Comparison of ENCODE assay signal across 10 mouse cellular contexts in genomic region chr5:136966861-136967455, GRCm38 (mm10). TPM values are rescaled to one million over a fixed set of nuclear protein-coding genes. Genes with fewer than 3 reads are reported as not detected.
DNase-seq lines count a peak whose midpoint lies in the region; ATAC-seq and TF ChIP-seq lines count a peak whose summit lies in the region.
"Had no signal": no experiment of that assay in that cellular context is flagged by ENCODE, and none has a peak within 500 bp of the region (broad histone marks: within the 10 kb centered on the region; RNA-seq: fewer than 3 reads in every experiment).

No protein-coding gene starts in this region.

- DNase-seq in cerebellum, adult 9-10 months = peak; percentile 10
- DNase-seq in cerebellum, adult 18-20 months = no peak
- no peak for DNase-seq in lung, embryonic 14.5 days
- DNase-seq in lung, postnatal 4 days = no peak
- DNase-seq in kidney, postnatal 4 days = peak; percentile 25 to 48
- DNase-seq in hindbrain, embryonic 14.5 days (ENCODE audit: low spot score) = no peak
- DNase-seq: forebrain, postnatal 0 days; layer of hippocampus, postnatal 36 days had no signal

- peak overlapping the region; percentile 82 for H3K27ac ChIP-seq in lung, embryonic 14.5 days (ENCODE audit: low read depth)
- H3K27ac ChIP-seq in stomach, embryonic 15.5 days = peak overlapping the region; percentile 72
- no peak overlapping the region for H3K27ac ChIP-seq in midbrain, embryonic 15.5 days
- H3K27ac ChIP-seq in hindbrain, embryonic 14.5 days = no peak overlapping the region

- no peak overlapping the region for H3K9ac ChIP-seq in lung, embryonic 14.5 days
- H3K9ac ChIP-seq in stomach, embryonic 15.5 days = no peak overlapping the region
- no peak overlapping the region for H3K9ac ChIP-seq in midbrain, embryonic 15.5 days
- H3K9ac ChIP-seq in hindbrain, embryonic 14.5 days = no peak overlapping the region
- H3K9ac ChIP-seq: forebrain, postnatal 0 days had no signal

- no peaks in the 10 kb centered on the region for H3K9me3 ChIP-seq in lung, embryonic 14.5 days (ENCODE audit: low read depth, low read length)
- H3K9me3 ChIP-seq in stomach, embryonic 15.5 days = no peaks in the 10 kb centered on the region
- no peaks in the 10 kb centered on the region for H3K9me3 ChIP-seq in midbrain, embryonic 15.5 days
- no peaks in the 10 kb centered on the region for H3K9me3 ChIP-seq in hindbrain, embryonic 14.5 days (ENCODE audit: control insufficient read depth, low read length)

- peaks cover 40% of the 10 kb centered on the region for H3K36me3 ChIP-seq in lung, embryonic 14.5 days (ENCODE audit: insufficient read depth)
- peaks cover 23% of the 10 kb centered on the region for H3K36me3 ChIP-seq in stomach, embryonic 15.5 days
- H3K36me3 ChIP-seq in midbrain, embryonic 15.5 days (replicated peaks) = peaks cover 14% of the 10 kb centered on the region; the same call in 1 of the 2 replicates
- peaks cover 41% of the 10 kb centered on the region for H3K36me3 ChIP-seq in hindbrain, embryonic 14.5 days (replicated peaks; ENCODE audit: control insufficient read depth, insufficient read depth)

- no peak overlapping the region for H3K4me3 ChIP-seq in lung, embryonic 14.5 days (ENCODE audit: low read depth, low read length)
- no peak overlapping the region for H3K4me3 ChIP-seq in stomach, embryonic 15.5 days (replicated peaks)
- H3K4me3 ChIP-seq in midbrain, embryonic 15.5 days = no peak overlapping the region
- H3K4me3 ChIP-seq in hindbrain, embryonic 14.5 days (replicated peaks; ENCODE audit: low read length) = no peak overlapping the region

- H3K27me3 ChIP-seq in lung, embryonic 14.5 days (ENCODE audit: insufficient read depth, low read length) = no peaks in the 10 kb centered on the region
- no peaks in the 10 kb centered on the region for H3K27me3 ChIP-seq in stomach, embryonic 15.5 days (replicated peaks)
- no peaks in the 10 kb centered on the region for H3K27me3 ChIP-seq in midbrain, embryonic 15.5 days (replicated peaks)
- no peaks in the 10 kb centered on the region for H3K27me3 ChIP-seq in hindbrain, embryonic 14.5 days (ENCODE audit: control insufficient read depth, insufficient read depth, low read length)

- no peak for TF ChIP-seq CTCF in lung, embryonic 14.5 days (IDR thresholded peaks at IDR 0.05; ENCODE audit: low read depth)

- peaks cover 15% of the 10 kb centered on the region; the same call in 1 of the 2 replicates for H3K4me1 ChIP-seq in lung, embryonic 14.5 days (ENCODE audit: insufficient read depth)
- peaks cover 38% of the 10 kb centered on the region for H3K4me1 ChIP-seq in stomach, embryonic 15.5 days
- peaks cover 5% of the 10 kb centered on the region for H3K4me1 ChIP-seq in midbrain, embryonic 15.5 days
- H3K4me1 ChIP-seq in hindbrain, embryonic 14.5 days (replicated peaks; ENCODE audit: control insufficient read depth, insufficient read depth, low read length) = peaks cover 6% of the 10 kb centered on the region

- no peak for ATAC-seq in lung, embryonic 14.5 days (ENCODE audit: insufficient read depth)
- ATAC-seq in stomach, embryonic 15.5 days (ENCODE audit: insufficient read depth, low FRiP score, low read depth) = no peak
- no peak for ATAC-seq in midbrain, embryonic 15.5 days (replicated peaks)
- no peak for ATAC-seq in hindbrain, embryonic 14.5 days (ENCODE audit: low FRiP score)
- ATAC-seq: forebrain, postnatal 0 days had no signal

- H3K4me2 ChIP-seq in lung, embryonic 14.5 days = peak overlapping the region; percentile 29; the same call in 1 of the 2 replicates
- no peak overlapping the region for H3K4me2 ChIP-seq in stomach, embryonic 15.5 days
- no peak overlapping the region for H3K4me2 ChIP-seq in midbrain, embryonic 15.5 days
- H3K4me2 ChIP-seq in hindbrain, embryonic 14.5 days (replicated peaks) = no peak overlapping the region

- 80% methylated on average over 4 of the region's 4 CpGs for WGBS in lung, embryonic 14.5 days
- whole genome bisulfite sequencing in stomach, embryonic 15.5 days = 65% methylated on average over 4 of the region's 4 CpGs
- WGBS in midbrain, embryonic 15.5 days = 92% methylated on average over 4 of the region's 4 CpGs
- WGBS in hindbrain, embryonic 14.5 days = 99% methylated on average over 4 of the region's 4 CpGs

RNA-seq across cellular contexts. Expression of gene Cldn15, which starts 0.5 kb away (rescaled TPM):
- polyA plus RNA-seq in lung, embryonic 14.5 days (2014; fragmentation: Nextera tagmentation; extraction: Ambion mirVana) = 5.3 and 5.7 TPM in 2 replicates
- polyA plus RNA-seq in stomach, embryonic 15.5 days (2015; fragmentation: Nextera tagmentation; extraction: Ambion mirVana) = 8.9 and 10.8 TPM in 2 replicates
- 0.18 and 0.36 TPM in 2 replicates for polyA plus RNA-seq in midbrain, embryonic 15.5 days (2015; fragmentation: Nextera tagmentation; extraction: Ambion mirVana)
- 0.13 TPM in 1 of 2 replicates, not detected in the other for polyA plus RNA-seq in hindbrain, embryonic 14.5 days (2014; fragmentation: Nextera tagmentation; extraction: Ambion mirVana)

RNA-seq across cellular contexts. Expression of gene Fis1, which starts 13.9 kb away (rescaled TPM):
- 306 and 314 TPM in 2 replicates for polyA plus RNA-seq in lung, embryonic 14.5 days (2014; fragmentation: Nextera tagmentation; extraction: Ambion mirVana)
- polyA plus RNA-seq in stomach, embryonic 15.5 days (2015; fragmentation: Nextera tagmentation; extraction: Ambion mirVana) = 246 and 259 TPM in 2 replicates
- polyA plus RNA-seq in midbrain, embryonic 15.5 days (2015; fragmentation: Nextera tagmentation; extraction: Ambion mirVana) = 357 and 367 TPM in 2 replicates
- polyA plus RNA-seq in hindbrain, embryonic 14.5 days (2014; fragmentation: Nextera tagmentation; extraction: Ambion mirVana) = 391 and 425 TPM in 2 replicates

RNA-seq across cellular contexts. Expression of gene Plod3, which starts 19.9 kb away (rescaled TPM):
- polyA plus RNA-seq in lung, embryonic 14.5 days (2014; fragmentation: Nextera tagmentation; extraction: Ambion mirVana) = 43.5 and 43.7 TPM in 2 replicates
- 44.8 and 46.8 TPM in 2 replicates for polyA plus RNA-seq in stomach, embryonic 15.5 days (2015; fragmentation: Nextera tagmentation; extraction: Ambion mirVana)
- polyA plus RNA-seq in midbrain, embryonic 15.5 days (2015; fragmentation: Nextera tagmentation; extraction: Ambion mirVana) = 38.9 and 44.1 TPM in 2 replicates
- polyA plus RNA-seq in hindbrain, embryonic 14.5 days (2014; fragmentation: Nextera tagmentation; extraction: Ambion mirVana) = 30.1 and 30.7 TPM in 2 replicates

RNA-seq across cellular contexts. Expression of gene Znhit1, which starts 20.9 kb away (rescaled TPM):
- polyA plus RNA-seq in lung, embryonic 14.5 days (2014; fragmentation: Nextera tagmentation; extraction: Ambion mirVana) = 88.9 and 97.4 TPM in 2 replicates
- 90.6 and 94.3 TPM in 2 replicates for polyA plus RNA-seq in stomach, embryonic 15.5 days (2015; fragmentation: Nextera tagmentation; extraction: Ambion mirVana)
- 131 and 132 TPM in 2 replicates for polyA plus RNA-seq in midbrain, embryonic 15.5 days (2015; fragmentation: Nextera tagmentation; extraction: Ambion mirVana)
- polyA plus RNA-seq in hindbrain, embryonic 14.5 days (2014; fragmentation: Nextera tagmentation; extraction: Ambion mirVana) = 116 and 121 TPM in 2 replicates

RNA-seq across cellular contexts. Expression of gene Ift22, which starts 59.0 kb away (rescaled TPM):
- polyA plus RNA-seq in lung, embryonic 14.5 days (2014; fragmentation: Nextera tagmentation; extraction: Ambion mirVana) = 72.2 and 78.1 TPM in 2 replicates
- 59.5 and 62.3 TPM in 2 replicates for polyA plus RNA-seq in stomach, embryonic 15.5 days (2015; fragmentation: Nextera tagmentation; extraction: Ambion mirVana)
- 125 and 132 TPM in 2 replicates for polyA plus RNA-seq in midbrain, embryonic 15.5 days (2015; fragmentation: Nextera tagmentation; extraction: Ambion mirVana)
- polyA plus RNA-seq in hindbrain, embryonic 14.5 days (2014; fragmentation: Nextera tagmentation; extraction: Ambion mirVana) = 118 and 133 TPM in 2 replicates

Comparison
In these comparisons a context has a peak if more than half of its experiments do, and no peak if none do; other contexts are left out.
1. DNase-seq: peak in cerebellum, adult 9-10 months (single experiment) and kidney, postnatal 4 days (2 of 2); none in cerebellum, adult 18-20 months (0 of 2), lung, embryonic 14.5 days (single experiment), lung, postnatal 4 days (0 of 2) and hindbrain, embryonic 14.5 days (single experiment).
2. H3K27ac ChIP-seq: peak in lung, embryonic 14.5 days (single experiment) and stomach, embryonic 15.5 days (single experiment); none in midbrain, embryonic 15.5 days (single experiment) and hindbrain, embryonic 14.5 days (single experiment).